Mouse (Mus musculus) c-Kit-positive CD71-positive TER-119-negative erythroid progenitor cells, embryonic 14.5 days (primary cell): ENCODE measurements around the gene Lgals8.

ENCODE experiments used
- DNase-seq: peaks from one replicate; pipeline ENCODE4 v3.0.0-alpha.2; 2013; ENCODE audit warnings: low read depth

Lgals8 gene

DNA sequence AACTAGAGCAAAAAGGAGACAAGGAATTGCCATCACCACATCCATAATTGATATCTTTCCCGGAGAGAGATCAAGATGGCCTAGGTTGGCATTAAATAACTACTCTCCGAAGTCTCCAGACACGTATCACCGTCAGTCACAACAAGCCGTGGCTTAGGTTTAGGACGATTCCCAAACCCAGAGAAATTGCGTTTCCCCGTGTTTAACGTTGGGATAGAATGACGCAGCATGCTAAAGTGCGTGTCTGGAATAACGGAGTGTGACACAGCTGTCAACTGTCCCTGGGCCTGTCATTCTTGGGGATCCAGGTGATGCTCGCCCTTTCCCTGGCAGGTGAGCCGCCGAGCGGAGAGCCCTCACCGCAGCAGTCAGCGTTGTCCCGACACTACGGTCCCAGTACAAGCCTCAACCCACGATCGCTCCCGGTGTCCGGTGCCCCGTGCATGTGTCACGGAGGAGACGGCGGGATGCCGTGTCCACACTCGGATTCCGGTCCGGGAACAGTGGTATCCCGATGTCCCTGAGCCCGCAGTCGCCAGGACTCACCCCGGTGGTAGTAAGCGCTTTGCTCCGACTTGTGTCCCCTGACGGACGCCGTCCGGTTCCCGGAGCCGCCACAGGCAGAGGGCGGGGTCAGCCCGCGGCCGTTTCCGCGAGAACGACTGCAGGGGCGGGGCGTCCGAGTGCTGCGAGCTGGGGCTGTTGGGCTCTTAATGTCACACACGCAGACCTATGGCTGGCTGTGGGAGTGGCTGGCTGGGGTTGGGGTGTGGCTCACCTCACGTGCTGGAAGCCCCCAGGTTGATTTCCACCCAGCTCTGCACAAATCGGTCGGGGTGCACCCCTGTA is 3.6 kb downstream of the Lgals8 start:
- DNase-seq, result peak; percentile 86

DNA sequence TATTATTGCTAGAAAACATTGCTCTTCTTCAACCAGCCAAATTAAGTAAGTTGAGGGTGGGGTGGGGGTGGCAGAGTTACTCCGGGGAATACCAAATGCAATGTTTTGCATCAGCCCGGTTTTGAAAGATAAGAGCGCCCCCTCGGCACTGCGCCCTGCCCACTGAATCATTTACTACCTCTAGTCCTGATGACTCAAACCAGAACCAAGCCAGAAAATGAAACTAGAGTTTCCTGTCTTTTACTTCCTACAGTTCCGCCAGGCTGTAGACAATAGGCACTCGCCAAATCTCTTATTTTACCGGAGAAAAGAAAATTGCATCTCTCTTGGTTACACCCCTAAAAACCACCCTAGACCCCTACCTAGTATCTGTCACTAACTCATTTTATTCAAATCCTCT is 4.3 kb downstream of the Lgals8 start:
- peak; percentile 60 for DNase-seq

DNA sequence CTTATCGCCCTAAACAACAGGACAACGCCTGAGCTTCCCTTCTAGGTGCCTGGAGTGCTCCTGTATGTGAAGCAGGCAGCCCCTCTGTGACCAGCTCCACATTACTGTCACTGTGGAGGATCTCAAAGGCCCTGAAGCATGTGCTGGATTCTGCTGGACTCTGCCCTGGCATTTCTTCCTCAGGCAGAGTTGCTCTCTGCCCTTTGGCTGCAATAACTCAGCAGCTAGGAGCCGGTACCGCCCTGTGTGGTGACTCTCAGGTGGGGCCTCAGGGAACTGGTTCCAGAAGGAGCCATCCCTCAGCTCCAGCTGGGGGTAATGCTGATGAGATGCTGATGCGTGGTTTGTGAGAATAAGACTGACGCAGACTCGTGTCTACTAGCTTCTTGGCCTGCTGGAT is 8.0 kb downstream of the Lgals8 start:
- DNase-seq, result no peak

DNA sequence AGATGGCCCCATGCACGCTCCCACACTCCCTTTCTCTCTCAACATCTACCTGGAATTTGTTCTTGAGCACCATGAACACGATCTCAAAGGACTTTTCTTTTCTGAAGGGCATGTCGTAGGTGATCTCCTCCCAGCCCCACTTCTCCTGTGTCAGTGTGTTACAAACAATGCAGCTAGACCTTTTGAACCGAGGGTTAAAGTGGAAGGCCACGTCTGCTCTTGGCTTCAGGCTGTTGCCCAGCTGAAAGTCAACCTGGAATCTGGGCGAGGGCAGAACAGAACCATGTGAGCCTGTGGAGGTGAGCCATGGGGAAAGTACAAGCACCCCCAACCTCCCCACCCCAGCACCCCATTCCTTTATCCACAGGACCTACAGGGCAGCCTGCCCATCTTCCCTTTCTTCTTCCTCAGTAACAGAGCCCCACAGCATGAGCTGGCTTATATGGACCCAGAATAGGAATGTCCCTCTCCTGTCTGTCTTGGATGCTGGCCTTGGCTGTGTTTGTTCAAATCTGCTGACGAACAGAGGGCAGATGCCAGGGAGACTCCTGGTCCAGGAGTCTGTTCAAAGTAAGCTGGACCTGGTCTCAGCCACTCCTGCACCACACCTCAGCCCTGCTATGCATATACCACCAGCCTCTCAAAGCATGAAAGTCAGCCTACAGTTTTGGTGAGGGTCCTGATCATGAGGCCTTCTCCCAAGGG is 9.9 kb downstream of the Lgals8 start:
- no peak for DNase-seq

DNA sequence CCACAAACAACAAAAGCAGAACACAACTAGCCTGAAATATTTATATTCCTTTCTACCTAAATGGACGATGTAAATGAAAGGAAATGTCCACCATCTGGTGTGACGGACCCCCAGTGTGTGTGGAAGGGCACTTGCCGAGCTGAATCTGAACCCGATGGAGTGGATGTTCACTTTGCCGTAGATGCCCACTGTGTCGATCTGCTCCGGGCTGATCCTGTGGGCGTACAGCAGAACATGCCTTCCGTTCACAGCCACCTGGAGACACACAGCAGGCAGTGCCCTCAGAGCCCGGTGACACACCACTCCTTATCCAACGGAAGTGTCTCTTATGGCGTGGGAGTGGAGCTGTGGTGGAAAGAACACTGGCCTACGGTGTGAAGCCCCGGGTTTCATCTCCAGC is 11.6 kb downstream of the Lgals8 start:
- no peak for DNase-seq

DNA sequence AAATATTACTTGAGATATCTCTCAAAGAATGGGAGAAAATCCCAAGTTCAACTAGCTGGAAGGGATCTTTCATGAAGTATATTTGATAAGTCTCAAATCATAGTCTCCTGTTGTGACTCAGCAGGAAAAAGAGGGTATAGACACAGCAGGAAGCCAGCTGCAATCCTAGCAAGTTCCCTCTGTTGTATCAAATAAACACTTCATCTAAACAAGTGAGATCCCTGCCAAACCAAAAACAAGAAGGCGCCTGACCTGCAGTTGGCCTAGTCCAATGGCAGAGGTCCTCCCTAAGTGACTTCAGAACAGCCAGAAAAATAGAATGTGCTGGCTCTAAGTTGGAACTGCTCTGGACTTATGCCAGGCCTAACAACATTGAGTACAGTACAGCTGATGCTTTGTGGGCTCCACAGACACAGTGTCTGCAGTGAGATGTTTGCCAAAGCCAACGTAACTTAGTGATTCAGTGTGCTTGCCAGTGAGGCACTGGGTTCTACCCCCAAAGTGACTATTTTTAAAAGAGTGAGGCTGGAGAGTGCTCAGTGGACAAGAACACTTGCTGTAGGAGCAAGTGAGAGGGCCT is 22.6 kb downstream of the Lgals8 start:
- no peak for DNase-seq

DNA sequence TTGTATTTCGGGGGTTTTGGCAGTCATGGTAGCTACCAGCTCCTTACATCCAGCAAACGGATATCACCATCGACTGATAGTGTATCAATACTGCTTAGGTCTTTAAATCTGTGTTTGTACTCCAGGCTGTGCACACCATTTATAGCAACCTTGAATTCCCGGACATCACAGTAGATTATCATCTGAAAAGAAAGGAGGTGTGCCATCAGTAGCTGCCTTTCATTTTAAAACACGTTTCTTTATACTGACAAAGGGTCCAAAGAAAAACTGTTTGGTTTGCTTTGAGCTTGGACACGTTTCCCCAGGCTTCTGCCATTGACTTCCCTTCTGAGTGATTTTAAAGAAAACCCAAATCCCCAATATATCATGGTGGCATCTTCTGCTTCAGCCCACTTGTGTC is 23.9 kb downstream of the Lgals8 start:
- DNase-seq, result no peak

DNA sequence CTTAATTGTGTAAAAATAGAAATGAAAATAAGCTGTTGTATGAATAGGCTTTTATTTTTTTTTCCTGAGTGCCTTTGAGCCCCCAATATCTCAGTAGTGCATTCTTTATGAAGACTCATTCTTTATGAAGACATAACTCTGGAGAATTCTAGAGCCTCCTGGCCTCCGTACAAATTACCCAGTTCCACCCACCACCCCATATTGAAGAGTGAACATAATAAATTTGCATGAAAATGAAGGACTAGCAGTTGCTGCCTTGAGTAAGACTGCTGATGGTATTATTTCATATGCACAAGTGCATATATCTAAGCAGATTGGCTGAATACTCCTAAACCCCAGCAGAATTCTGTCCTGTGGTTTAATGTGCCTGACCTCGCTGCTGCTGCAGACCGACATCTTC is 25.2 kb downstream of the Lgals8 start:
- no peak for DNase-seq

DNA sequence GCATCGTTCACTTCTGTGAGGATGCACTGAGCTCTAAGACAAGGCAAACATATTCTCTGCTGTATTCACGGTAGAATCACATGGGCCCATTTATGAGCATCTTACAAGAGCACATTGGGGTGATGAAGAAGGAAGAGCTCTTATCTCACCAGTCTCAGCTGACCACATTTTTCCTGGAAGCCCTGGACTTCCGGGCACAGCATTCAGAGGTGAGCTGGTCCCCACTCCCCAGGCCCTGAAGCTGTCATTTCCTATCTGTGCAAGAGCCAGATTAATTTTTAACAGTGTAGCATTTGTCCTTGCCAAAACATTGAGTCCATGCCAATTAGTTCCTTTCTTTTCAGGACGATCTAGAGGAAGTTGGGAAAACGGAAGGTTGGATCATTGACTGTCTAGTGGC is 30.9 kb downstream of the Lgals8 start:
- DNase-seq, result no peak

DNA sequence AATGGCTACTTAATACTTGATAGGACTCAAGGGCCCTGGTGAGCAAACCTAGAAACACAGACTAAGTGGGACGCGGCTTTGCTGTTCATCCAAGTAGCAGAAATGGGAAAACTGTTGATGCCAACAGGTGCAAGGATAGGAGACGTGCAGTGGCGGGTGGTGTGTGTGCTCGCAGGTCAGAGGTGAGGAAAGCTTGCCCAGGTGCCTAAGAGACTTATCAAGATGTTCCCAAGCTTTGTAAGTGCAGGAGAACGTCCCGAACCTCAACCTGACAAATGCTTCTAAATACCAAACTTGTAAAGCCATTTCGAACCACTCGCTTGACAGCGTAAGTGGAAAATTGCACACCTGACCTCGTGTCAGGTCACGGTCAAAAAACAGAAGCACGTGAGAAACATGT is 36.2 kb downstream of the Lgals8 start:
- DNase-seq, result no peak

DNA sequence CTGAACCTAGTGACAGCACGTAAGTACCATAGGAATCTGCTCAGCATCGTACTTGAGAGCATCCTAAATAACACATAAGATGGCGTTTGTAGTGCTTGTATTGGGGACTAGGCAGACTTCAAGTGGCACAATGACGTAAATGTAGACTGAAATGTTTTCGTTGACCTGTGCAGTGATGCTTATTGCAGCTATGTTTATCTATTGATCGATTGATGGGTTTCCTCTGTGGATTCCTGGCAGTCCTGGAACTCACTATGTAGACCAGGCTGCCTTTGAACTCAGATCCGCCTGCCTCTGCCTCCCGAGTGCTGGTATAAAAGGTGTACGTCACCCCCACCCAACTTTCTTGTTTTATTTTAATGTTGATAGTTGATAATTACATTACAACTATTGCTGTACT is 44.1 kb downstream of the Lgals8 start:
- DNase-seq, result no peak

DNA sequence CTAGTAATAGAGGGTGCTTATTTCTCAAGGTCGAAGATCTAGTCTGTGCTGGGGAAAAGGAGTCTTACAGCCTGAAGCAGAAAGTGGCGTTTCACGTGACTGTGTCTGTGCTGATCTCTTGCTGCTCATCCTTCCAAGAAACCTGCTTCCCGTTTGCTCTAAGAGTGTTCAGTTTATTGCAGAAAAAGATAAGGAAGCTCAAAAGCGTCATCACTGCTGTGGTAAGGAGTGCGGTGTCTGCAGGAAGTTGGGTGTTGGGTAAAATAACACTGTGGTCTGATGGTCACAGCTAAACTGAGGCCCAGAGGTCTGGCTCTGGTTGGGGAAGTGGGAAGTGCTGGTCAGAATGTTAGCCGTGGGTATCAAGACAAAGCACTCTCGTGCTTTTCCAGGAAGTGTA is 52.7 kb downstream of the Lgals8 start:
- DNase-seq, result peak; percentile 36

DNA sequence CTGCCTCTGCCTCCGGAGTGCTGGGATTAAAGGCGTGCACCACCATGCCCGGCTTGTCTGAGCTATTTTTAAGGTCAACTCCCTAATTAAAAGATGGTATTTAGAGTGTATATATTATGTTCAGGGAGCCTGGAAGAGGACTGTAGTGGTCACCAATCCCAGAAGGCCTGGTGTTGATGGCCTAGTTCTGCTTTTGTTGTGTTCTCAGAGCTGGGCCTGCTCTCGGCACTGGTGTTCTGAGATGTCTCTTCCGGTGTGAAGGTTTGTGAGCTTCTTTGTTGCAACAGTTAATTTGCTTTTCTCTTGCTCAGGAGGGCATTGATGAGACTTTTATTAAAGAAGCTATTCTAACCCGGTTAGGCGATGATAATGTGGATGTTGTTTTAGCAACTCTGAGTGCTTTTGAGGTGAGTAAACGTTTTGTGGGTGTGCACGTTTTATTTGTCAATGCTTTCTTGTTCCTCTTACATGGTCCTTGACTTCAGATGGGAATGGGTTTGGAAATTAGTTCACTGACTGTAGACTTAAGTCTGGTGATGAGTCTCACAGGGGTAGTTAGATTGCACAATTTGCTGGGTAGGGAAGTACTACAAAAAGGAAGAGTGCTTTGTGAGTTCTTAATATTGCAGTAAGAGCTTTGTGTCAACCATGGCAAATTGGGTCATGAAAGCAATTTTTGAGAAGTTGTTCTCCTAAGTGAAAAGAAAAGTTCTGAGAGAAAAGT is 56.2 kb downstream of the Lgals8 start:
- no peak for DNase-seq

DNA sequence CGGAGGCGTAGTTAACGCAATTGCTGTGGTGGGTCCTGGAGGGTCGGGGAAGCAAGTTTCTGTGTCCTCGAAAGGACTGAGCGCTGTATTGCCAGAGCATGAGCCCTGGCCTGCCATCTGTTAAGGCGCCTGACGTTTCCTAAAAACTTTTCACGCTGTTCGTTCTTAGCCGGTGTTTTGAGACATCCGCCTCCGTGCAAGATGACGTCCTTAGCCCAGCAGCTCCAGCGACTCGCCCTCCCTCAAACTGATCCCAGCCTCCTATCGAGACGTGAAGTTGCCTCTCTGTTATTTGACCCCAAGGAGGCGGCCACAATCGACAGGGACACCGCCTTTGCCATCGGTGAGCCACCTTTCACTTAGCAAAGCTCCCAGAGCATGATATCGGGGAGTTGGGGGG is 69.2 kb downstream of the Lgals8 start:
- DNase-seq, result peak; percentile 35

DNA sequence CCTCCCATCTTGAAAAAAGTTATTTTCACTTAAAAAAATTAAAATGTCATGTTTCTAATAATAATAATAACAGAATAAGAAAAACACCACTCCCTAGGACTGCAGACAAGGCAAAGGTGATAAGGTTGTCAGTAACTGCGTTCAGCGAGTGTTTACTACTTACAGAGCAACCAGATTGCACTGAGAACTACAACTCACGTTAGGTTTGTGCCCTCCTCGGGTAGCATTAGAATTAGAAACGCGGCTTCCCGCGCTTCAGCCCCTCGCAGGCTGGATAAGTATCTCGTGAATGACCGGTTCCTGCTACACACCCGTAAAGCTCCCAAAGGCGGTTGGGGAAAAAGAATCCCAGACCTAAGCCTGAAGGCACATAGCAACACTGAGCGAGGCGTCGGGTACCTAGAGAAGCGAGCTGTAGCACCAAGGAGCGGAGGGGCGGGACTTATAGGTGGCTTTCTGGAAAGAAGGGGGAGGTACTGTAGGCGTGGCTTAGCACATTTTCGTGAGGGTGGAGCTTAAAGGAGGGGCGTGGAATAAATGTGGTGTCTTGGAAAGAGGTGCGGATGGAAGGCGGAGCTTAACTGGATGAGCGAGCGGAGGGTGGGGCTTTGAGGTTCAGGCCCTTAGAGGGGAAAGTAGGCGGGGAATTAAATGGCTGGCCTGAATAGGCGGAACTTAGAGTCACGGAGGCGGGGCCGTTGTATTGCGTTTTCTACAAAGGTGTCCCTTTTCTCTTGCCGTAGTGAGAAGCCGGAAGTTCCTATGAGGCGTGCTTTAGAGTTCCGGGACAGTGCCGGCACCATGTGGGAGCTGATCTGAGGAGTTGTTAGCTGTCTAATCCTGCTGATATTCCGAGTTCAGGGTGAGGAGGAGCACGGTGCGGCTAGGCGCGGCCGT is 69.9 kb downstream of the Lgals8 start, which contains the start of gene Heatr1:
Heatr1 (plus strand) TSS at position 419 of the 897 bp plus-strand sequence.
- peak; percentile 100 for DNase-seq
